Mouse (Mus musculus) 3134 (cell line): ENCODE results near the gene Serpina3b.

Source experiments
- DNase-seq: peaks from one replicate; pipeline ENCODE4 v3.0.0-alpha.2; 2011; ENCODE audit warnings: low spot score; ENCODE audit not compliant: insufficient read length; ENCODE audit errors: extremely low read depth

The Serpina3b gene

DNA sequence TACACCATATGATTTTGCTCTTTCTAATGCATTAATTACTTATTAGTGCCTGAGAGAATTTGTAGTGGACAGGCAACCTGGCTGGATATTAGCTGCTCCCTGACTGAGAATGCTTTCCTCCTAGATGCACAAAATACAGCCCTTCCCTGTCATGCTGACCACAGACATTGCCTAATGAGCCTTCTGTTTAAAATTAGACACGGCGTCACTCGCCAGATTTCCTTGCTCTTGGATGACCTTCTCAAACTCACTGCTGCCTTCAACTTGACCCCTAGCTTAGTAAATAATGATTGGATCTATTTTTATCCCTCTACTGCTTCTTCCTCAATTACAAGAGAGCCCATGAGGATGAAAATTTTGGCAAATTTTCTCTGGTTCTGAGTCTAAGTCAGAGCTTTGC is 47.0 kb downstream of the Serpina3b start:
- peak; percentile 10 for DNase-seq

DNA sequence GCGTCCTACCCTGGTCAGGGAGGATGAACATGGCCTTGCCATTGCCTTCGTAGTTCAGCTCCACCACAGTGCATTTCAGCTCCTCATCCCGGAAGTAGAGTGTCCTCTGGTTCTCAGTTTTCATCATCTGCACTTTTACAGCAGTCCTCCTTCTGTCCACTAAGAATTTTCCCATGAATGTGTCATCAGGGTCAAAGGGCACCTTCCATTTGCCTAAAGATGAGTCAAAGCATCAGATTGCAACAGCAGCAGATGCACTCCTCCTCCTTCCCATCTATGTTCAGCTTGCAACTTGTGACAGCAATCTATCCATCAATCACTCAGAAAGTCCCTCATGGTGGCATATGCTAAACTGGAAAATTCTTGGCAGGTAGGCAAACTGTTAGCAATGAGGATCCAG is 47.8 kb downstream of the Serpina3b start:
- no peak for DNase-seq

- DNase-seq: no peak
Measured at GRCm38 (mm10) chr12:104178577-104178976, 50.8 kb downstream of the Serpina3b start.

DNA sequence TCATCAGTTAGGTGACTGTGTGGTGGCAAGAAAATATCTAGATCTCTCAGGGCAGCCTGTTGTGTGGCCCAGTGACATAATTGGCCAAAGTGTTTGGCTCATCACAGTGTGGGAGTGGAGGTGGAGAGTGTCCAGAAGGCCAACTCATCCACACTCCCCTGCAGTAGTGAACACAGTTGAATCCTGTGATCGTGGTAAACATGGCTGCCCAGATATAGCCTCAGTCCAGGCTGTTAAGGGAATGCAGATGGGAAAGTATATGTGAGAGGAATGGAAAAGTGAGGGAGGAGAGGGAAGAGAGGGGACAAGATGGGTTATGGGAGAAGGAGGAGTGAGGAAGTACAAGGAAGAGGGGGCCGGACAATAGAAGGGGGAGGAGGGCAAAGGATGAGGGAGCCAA is 51.2 kb downstream of the Serpina3b start:
- DNase-seq: no peak

DNA sequence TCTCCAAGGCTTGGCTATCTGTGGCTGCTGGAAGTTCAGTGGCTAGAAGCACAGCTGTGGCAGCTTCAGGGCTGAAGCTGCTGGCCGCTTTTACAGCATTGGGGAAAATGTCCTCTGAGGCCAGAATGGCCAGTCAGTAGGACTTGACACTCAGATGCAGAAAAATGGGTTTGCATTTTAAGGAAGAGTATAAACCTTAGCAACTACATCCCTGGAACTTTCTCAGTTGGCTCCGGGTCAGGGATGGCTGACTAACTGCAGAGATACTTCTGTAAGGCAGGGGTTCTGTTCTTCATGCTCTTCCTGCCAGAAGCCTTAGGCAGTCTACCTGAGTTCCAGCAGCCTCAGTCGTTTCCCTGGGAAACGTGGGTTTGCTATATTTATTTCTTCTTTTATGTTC is 57.2 kb downstream of the Serpina3b start:
- no peak for DNase-seq

- peak; percentile 15 for DNase-seq
Measured at GRCm38 (mm10) chr12:104186041-104186581, 58.3 kb downstream of the Serpina3b start.
